Mouse (Mus musculus) adrenal gland, postnatal 10 days (tissue): ENCODE data around the gene Gne. TPM values are rescaled to one million over a fixed set of nuclear protein-coding genes. Genes with fewer than 3 reads are reported as not detected.
A peak's percentile ranks its signal among the peaks of the same experiment; 100 is the strongest.

Experiments used
- DNase-seq: peaks from one replicate; pipeline ENCODE4 v3.0.0; 2021; ENCODE audit warnings: mixed read lengths
- long read RNA-seq, 2 experiments: library from polyadenylated mRNA; stranded (forward); transcript quantifications; one replicate each; pipeline ENCODE4 v2.0.0; 2021
- total RNA-seq, 2 experiments: library from RNA; stranded (reverse); gene quantifications; 2 replicates each; pipeline ENCODE4 v1.2.3; 2021

The Gne gene
- 10 to 100 TPM; 37.1 to 68.5 TPM for total RNA-seq
- long read RNA-seq, experiment 1, full-length matches to known transcripts, result 19 of 59 reads
- long read RNA-seq, experiment 1, partial matches to known transcripts, result 26 of 59 reads
- long read RNA-seq, experiment 1, other reads (novel, unspliced or antisense), result 14 of 59 reads
- long read RNA-seq, experiment 2, full-length matches to known transcripts, result 19 of 32 reads
- long read RNA-seq, experiment 2, partial matches to known transcripts, result 7 of 32 reads
- long read RNA-seq, experiment 2, other reads (novel, unspliced or antisense), result 6 of 32 reads

DNA sequence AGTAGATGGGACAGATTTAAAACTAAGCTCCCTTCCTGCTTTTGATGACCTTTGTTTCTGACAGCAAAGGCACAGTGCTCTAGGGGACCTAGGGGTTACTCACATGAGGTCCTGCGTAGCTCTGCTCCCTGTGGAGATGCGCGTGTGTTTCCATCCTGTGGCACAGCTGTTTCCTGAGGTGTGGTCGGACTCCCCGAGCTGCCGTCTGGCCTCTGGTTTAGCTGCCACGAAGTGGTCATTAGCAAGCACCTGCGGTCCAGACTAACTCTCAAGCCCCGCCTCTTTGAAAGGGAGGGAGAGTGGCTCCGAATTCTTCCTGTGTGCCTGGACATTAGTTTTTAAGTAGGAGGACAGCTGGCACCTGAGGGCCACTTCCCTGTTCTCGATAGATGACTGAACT lies at the start of gene Gne:
Gne (minus strand) TSS at position 233 of the 400 bp plus-strand sequence.
- no peak for DNase-seq

GRCm38 (mm10) chr4:44126805-44127204 lies 42.8 kb upstream of the Gne start:
- DNase-seq, result no peak

GRCm38 (mm10) chr4:44119410-44120201 lies 35.6 kb upstream of the Gne start:
- peak; percentile 43 for DNase-seq

- DNase-seq, result no peak
Measured at GRCm38 (mm10) chr4:44115046-44115445, 31.1 kb upstream of the Gne start.

- no peak for DNase-seq
Measured at GRCm38 (mm10) chr4:44113393-44114138, 29.6 kb upstream of the Gne start.

- peak; percentile 38 for DNase-seq
Measured at GRCm38 (mm10) chr4:44112741-44113140, 28.8 kb upstream of the Gne start.

- DNase-seq, result no peak
Measured at GRCm38 (mm10) chr4:44110771-44111170, 26.8 kb upstream of the Gne start.

DNA sequence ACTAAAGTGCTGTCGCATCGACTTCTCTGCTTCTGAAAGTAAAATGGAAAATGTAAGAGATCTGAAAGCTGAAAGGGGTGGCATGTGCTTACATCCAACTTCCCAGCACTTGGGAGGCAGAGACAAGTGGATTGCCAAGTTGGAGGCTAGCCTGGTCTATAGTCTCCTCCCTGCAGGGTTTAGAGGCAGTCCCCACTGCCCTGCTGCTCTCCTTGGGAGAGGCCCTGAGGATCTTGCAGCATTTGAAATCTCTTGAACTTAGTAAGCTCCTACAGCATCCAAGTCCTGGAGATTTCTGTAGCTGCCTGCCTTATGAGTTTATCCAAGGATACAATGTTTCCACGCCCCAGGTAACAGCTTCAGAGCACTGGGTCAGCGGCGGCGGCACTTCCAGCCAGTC lies 24.3 kb upstream of the Gne start:
- DNase-seq, result no peak

DNA sequence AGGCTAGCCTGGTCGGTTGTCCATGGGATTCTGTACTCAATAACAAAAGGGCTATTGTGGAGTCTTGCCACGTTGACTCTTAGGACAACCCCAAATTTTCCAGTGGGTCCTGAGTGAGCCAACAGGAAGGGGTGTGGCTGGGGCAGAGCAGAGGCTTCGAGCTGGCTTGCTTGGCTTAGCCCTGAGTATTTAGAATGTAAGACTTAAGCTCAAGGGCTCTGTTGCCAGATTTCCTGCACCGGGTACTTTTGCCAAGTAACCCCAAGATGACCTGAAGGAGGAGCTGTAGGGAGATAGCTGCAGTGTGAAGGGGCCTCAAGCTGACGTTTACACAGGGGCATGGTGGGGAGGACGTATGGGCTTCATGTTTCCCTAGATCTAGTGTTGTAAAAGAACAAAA lies 23.4 kb upstream of the Gne start:
- DNase-seq, result peak; percentile 33

GRCm38 (mm10) chr4:44106297-44106821 lies 22.4 kb upstream of the Gne start:
- DNase-seq, result no peak

DNA sequence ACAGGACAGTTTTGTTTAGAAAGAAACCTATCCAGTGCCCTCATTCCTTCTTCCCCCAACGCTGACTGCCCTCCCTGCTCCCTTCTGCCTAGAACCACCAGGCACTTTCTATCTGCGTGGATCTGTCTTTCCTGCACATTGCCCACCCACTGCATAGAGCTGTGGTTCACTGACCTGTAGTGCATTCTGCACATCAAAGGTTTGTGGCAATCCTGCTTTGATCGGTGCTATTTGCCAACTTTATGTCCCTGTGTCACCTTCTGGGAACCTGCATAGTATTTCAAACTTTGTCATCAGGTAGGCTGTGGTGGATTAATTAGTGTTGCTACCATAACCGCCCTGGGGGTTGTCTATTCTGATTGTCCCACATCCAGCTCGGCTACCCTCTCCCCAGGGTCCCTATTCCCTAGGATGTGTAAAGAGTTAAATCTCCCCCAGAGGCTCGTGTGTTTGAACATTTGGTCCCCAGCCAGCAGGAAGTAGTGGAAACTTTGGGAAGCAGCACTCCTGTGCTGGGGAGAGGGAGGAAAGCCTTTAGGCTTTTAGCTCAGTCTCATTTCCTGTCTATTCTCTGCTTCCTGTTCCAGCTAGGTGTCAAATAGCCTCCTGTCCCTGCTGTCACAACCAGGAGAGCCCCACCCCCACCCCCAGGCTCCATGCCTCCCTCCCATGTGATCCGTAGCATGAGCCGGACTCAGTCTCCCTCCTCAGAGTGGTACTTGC lies 20.4 kb upstream of the Gne start:
- no peak for DNase-seq

DNA sequence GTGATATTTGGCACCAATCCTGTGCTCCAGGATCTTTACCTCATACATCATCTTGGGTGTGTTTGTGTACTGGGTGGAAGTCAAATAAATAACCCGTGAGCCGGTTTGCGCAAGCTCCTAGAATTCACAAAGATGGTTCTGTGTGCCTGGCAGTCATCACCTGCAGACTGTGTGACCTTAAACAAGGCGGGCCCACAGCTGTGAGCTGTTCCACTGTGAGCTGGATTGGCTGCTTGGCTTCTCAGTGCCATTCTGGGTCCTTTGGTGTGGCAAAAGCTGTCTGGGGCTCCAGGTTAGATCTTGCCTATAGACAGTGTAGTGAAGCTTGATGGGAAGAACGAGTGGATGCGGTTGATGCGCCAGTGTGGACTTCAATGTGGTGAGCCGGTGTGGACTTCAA lies 19.6 kb upstream of the Gne start:
- no peak for DNase-seq

DNA sequence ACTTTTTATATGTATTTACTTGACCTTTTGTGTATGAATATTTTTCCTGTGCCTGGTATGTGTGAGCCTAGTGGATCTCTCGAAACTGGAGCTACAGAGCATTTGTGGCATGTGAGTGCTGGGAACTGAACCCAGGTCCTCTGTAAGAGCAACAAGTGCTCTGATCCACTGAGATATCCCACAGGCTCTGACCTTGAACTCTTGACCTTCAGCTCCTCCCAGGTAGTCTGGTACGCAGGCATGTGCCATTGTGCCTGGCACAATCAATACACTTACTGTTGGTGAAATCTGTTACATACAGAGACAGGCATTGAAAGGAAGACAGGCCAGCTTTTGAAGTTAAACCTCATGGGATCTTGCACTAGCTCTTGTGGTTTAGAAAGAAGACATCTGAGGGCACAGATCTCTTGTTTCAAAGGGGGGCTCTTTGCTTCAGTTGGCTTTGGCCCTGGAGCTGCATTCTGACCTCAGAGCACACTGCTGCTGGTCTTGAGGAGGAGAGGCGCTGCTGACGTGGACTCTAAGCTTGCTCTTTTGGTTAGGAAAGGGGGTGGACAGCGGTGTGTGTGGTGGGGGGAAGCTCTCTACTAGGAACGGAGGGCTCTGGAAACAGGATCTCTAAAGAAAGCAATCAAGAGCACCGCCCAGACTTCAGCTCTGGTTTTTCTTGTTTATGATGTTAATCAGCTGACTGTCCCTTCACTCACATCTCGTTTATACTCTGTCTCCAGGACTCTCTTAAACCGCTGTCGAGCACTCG lies 13.8 kb upstream of the Gne start:
- DNase-seq, result no peak

DNA sequence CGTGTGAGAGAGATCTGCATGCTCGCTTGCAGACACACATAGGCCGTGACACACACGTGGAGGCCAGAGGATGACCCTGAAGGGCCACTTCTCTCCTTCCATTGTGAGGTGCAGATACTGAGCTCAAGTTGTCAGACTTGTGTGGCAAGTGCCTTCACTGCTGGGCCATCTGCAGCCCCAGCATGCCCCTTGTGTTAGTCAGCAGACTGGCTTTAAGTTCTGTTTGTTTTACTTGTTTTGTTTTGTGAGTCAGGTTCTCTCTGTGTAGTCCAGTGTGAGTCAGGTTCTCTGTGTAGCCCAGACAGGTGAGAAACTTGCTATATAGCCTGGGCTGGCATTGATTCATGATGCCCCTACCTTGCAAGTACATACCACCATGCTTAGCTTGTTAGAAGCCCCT lies 10.5 kb upstream of the Gne start:
- DNase-seq, result no peak

DNA sequence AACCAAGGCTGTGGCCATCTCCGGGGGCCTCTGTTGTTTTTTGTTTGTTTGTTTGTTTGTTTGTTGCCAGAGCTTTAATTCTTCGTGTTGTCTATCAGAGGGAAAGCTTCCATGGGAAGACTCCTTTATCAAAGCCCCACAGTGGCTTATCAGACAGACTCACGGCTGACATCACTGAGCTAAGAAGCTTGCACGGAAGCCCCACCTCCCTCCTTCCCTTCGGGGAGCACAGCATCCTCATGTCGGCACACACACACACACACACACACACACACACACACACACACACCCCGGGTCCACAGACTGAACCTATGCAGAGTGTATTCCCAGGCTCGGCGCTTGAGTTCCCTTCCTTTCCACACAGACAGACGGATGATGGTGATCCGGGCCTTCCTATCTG lies 8.4 kb upstream of the Gne start:
- DNase-seq, result no peak

DNA sequence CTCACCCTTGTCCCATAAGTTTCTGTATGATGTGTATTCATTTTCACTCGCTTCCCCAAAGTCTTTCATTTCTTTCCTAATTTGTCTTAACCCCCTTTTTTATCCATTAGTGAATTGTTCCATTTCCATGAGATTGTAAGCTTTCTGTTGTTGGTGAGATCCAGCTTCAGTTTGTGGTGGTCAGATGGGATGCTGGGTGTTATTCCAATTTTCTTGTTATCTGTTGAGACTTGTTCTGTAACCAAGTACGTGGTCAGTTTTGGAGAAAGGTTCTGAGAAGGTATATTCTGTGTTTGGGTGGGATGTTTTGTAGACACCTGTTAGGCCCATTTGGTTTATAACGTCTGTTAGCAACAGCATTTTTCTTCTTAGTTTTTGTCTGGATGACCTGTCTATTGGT lies 1.6 kb upstream of the Gne start:
- no peak for DNase-seq

DNA sequence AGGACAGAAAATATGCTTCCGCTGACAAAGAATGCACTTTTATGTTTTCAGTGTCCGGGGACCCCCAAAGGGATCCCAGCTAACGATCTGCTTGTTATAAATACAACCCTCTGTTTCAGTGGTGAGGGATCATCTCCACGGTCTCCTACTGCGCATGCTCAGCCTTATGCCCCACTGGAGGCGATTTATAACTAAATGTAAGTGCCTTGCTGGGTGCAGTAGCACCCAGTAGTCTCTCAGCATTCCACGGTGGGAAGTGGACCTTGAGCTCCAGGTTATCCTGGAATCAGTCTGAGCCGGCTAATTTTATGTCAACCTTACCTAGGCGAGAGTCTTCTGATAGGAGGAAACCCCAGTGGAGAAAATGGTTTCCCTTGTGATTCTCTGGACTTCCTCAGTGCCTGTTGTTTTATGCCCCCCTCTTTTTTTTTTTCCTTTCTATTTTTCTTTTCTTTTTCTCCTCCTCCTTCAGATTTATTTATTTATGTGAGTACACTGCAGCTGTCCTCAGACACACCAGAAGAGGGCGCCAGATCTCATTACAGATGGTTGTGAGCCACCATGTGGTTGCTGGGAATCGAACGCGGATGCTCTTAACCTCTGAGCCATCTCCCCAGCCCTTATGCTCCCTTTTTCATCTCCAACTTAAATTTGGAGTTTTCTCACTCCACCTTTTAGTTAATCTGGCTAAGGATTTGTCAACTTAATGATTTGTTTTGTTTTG lies 787 bp upstream of the Gne start:
- DNase-seq, result no peak

- DNase-seq, result no peak
Measured at GRCm38 (mm10) chr4:44078358-44078933, 5.5 kb downstream of the Gne start.

DNA sequence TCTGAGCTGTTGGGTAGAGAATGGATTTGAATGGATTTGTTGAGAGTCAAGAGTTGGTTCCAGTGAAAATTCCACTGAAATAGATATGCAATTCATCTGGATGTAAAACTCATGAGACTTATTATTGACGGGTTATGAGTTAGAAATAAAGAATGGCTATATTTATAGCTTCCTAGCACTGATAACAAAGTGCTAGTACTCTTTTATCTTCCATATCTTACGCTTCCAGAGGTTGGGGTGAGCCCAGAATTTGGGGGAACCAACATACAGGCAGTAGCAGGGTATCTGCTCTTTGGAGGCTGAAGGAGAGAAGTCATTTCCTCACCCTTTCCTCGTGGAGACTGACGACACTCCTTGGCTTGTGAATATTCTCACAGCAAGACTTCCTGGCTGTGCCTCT lies 9.6 kb downstream of the Gne start:
- DNase-seq, result no peak

GRCm38 (mm10) chr4:44073799-44074198 lies 10.2 kb downstream of the Gne start:
- DNase-seq, result no peak
